Mouse (Mus musculus): ENCODE data around the gene Tarbp1. TPM values are rescaled to one million over a fixed set of nuclear protein-coding genes. Genes with fewer than 3 reads are reported as not detected.
"Not testable (repeated sequence)": the region's sequence is repeated elsewhere in the genome, so short reads cannot be mapped to it uniquely, and the experiment has no call there.

Gene Tarbp1
- total RNA-seq, 2 experiments from 2014 or later = 3.5 to 4.1 TPM

DNA sequence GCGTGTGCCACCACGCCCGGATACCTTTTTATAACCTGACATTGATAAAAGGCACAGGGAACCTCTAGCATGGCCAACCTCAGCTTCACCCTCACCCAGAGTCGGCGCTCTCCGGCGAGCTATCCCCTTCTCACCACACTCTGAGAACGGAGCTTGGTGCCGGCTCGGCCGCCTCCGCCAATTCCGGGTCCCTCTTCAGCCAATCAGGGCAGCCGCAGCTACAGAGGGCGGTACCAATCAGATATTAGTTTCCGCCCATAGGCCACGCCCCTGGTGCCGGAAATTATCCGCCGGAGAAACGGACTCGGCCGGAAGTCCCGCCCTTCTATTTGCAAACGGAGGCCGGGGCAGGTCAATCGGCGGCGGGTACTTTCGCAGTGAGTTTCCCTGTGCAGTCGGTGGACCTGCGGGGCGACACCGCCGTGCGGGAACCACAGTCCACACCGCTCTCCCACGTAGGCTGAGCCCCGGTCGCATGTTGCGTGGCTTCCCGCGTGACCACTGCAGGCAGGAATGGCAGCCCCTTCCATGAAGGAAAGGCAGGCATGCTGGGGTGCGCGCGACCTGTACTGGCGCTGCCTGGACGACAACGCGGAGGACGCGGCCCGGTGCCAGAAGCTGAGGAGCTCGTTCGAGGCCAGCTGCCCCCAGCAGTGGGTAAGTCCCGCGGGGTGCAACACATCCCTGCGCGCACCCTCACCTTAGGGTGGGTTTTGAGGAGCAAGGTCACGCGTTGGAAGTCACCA lies 52.5 kb downstream of the Tarbp1 start, which contains the start of gene Coa6:
Coa6 (plus strand) TSS at position 342 of the 746 bp plus-strand sequence.
- peak; percentile 94 to 95 for DNase-seq (ENCODE audit: extremely low spot score in 1 of 2, low spot score in 1 of 2)

- no peak for DNase-seq (ENCODE audit: extremely low spot score in 1 of 2, low spot score in 1 of 2)
Measured at GRCm38 (mm10) chr8:126420834-126421233, 54.0 kb downstream of the Tarbp1 start.

- no peak for DNase-seq (ENCODE audit: extremely low spot score in 1 of 2, low spot score in 1 of 2)
Measured at GRCm38 (mm10) chr8:126405030-126405429, 69.8 kb downstream of the Tarbp1 start.

GRCm38 (mm10) chr8:126404550-126404949 lies 70.3 kb downstream of the Tarbp1 start:
- not testable (repeated sequence) for DNase-seq (ENCODE audit: extremely low spot score in 1 of 2, low spot score in 1 of 2)

DNA sequence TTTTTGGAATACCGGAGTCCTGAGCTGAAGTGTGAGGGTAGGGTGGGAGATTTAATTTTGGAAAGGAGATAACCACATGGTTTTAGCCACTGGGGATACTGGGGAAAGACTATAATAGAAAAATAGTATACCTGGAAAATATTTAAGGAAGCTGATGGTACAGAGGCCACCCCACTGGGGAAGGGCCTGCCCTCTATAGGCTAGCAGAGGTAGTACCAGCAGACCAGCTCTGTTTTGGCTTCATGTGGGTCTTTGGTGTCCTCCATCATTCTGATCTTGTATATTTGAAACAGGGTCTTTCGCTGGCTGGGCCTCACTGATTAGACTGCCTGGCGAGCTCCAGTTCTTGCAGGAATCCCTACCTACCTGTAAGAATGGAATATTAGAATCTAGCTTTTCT lies 76.5 kb downstream of the Tarbp1 start:
- DNase-seq (ENCODE audit: extremely low spot score in 1 of 2, low spot score in 1 of 2) = no peak

DNA sequence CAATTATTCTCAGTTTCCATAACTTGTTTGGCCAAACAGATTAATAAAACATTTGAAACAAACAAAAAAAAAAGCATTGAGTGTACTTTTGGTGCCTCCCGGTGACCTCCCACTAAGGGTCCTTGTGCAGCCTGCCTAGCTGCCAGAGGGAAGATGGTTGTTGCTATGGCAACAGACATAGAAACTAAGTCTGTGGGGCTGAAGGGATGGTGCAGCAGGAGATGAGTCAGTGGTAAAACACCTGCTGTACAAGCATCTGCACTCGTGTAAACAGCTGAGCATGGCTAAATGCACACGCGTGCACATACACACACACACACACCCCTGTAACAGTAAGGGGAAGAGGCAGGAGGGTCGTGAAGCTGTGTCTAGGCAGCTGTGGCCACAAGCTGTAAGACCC lies 78.9 kb downstream of the Tarbp1 start:
- no peak for DNase-seq (ENCODE audit: extremely low spot score in 1 of 2, low spot score in 1 of 2)

DNA sequence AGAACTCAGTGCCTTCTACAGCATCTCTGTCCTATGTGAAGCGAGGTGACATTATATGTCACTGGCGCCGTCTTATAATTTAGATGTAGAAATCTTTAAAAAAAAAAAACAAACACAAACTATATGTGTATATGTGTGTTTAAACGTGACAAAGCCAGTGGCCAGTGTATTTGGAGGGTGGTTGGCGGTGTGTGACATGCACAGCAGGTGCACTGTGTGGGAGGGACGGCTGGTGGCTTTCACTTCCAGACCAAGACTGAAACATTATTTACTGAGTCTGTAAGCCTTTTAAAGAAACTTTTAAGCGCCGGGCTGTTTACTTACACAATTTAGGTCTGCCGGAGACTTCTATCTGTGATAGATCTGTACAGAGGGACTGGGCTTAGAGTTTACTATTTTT lies 79.5 kb downstream of the Tarbp1 start:
- no peak for DNase-seq (ENCODE audit: extremely low spot score in 1 of 2, low spot score in 1 of 2)

GRCm38 (mm10) chr8:126391541-126391940 lies 83.3 kb downstream of the Tarbp1 start:
- no peak for DNase-seq (ENCODE audit: extremely low spot score in 1 of 2, low spot score in 1 of 2)

- no peak for DNase-seq (ENCODE audit: extremely low spot score in 1 of 2, low spot score in 1 of 2)
Measured at GRCm38 (mm10) chr8:126387566-126387965, 87.3 kb downstream of the Tarbp1 start.

DNA sequence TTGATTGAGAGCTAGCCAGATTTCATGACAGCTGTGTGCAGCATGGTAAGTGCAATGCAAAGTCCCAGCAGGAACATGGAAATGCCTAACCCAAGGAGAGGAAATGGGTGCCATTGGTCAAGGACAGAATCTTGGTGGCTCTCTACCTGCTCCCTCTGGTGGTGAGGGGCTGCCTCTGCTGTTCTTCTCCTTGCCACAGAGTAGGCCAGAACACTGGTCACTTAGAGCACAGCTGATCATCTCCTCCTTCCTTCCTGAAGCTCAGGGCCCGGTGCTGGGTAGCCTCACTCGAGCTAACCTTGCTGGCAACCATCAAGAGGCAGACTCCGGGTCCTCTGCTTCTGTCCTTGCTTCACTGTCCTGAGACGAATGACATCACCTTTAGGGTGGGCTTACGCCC lies 92.1 kb downstream of the Tarbp1 start:
- peak in 1 of 2 experiments; percentile 33 for DNase-seq (ENCODE audit: extremely low spot score in 1 of 2, low spot score in 1 of 2)

- DNase-seq (ENCODE audit: extremely low spot score in 1 of 2, low spot score in 1 of 2) = no peak
Measured at GRCm38 (mm10) chr8:126382216-126382615, 92.6 kb downstream of the Tarbp1 start.

DNA sequence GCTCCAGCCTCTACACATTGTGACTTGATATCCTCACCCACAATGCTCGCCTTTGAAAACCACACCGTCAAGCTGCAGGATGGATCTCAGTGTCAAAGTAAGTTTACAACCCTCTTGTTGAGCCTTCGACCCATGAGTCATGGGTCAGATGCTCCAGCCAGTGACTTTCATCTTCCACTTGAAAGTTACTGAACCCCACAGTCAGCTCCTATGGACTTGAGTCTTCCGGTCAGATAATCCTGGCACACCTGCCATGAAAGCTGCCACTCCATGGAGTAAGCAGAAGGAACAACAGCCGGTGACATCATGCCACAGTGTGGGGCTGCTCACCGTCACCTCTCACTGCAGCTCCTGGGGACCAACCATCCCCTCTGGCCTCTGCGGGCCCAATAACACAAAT lies 93.6 kb downstream of the Tarbp1 start:
- no peak for DNase-seq (ENCODE audit: extremely low spot score in 1 of 2, low spot score in 1 of 2)

DNA sequence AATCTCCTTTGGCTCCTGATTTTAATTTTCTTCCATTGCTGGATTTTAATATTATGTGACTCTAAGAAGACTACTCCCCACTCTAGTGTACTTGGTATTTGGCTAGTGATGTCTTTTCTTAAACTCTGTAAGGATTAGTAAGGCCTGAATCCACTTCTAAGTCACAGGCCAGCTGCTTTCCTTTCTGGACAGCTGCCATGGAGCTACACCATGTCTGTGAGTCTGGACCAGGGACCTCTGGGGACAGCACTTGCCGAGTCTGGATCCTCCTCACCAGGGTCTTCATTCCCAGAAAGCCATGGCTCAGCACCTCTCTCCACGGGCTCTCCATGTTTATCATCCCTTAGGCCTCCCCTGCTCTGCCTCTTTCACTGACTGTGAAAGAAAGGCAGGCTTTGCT lies 94.7 kb downstream of the Tarbp1 start:
- no peak for DNase-seq (ENCODE audit: extremely low spot score in 1 of 2, low spot score in 1 of 2)

DNA sequence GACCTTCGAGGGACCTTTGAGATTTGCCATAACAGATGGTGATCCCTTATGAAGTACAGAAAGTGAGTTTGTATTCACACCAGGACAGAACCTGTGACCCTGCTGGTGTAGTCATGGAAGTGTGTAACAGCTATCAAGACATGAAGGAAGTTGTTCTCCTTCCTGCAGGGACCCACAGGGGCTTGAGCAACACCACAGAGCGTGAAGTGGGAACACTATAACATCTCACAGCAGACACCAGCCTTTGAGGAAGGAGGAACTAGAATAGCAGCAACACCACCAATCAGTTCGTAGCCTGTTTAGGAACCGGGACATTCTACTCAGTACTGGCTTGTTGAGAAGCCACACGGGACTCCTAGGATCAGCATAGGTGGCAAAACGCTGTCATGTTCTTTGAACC lies 95.3 kb downstream of the Tarbp1 start:
- DNase-seq (ENCODE audit: extremely low spot score in 1 of 2, low spot score in 1 of 2) = no peak

Other genes with a start within 250 kb of the Tarbp1 start
- gene Slc35f3, start 176.5 kb downstream of the Tarbp1 start, total RNA-seq (2021) = 10 to 100 TPM; 35.2 to 40.7 TPM
- 10 to 100 TPM; 25.3 to 28.3 TPM for gene Coa6, start 52.5 kb downstream of the Tarbp1 start, total RNA-seq (2021)
- gene Irf2bp2, start 118.9 kb upstream of the Tarbp1 start, total RNA-seq (2021) = 10 to 100 TPM; 55.4 to 59.0 TPM

All from layer of hippocampus, postnatal 25 days (tissue).